Mouse (Mus musculus): ENCODE measurements around the gene Wee1.

- TF ChIP-seq CTCF (conservative IDR thresholded peaks at IDR 0.05; ENCODE audit: insufficient read depth, insufficient read length, low read depth, low read length) (peak; percentile 99), POLR2A (IDR thresholded peaks at IDR 0.05; ENCODE audit: low read depth, low read length) (peak; percentile 19)
These were observed 42.9 kb downstream of the Wee1 start for GRCm38 (mm10) chr7:110164712-110165122.
